Mouse (Mus musculus) lung, adult 2 months (tissue): ENCODE measurements around the gene Eps15.

Experiments
- CTCF ChIP-seq: fragments of 200-500 bp; IDR thresholded peaks from 2 replicates; pipeline ENCODE4 v1.5.1; 2011; ENCODE audit warnings: mild to moderate bottlenecking, low read length, control low read depth; ENCODE audit not compliant: insufficient read depth
- POLR2A ChIP-seq: fragments of 200-500 bp; IDR thresholded peaks from 2 replicates; pipeline ENCODE4 v1.6.1; 2011; ENCODE audit warnings: low read depth, mild to moderate bottlenecking, control low read depth, low read length, borderline replicate concordance; ENCODE audit errors: extremely low read depth

DNA sequence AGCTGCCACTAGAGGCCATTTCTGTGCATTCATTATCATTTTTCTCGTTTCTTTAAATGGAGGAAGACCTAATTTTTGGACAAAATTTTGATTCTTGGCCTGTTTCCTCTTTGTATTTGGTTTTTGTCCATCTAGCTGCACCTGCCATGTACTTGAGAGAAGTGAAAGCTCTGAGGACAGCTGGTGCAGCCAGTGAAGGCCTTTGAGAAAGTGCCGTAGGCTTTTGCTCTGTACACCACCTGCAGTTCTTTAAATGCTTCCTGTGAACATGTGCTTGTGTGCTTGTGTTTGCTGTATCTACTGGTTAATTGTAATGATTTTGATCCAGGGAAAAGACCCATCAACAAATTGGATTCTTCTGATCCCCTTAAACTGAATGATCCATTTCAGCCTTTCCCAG, 102.4 kb downstream of the Eps15 start:
- TF ChIP-seq CTCF (no peak), POLR2A (no peak)
